Mouse (Mus musculus): ENCODE results near the gene Klk8.

The Klk8 gene

DNA sequence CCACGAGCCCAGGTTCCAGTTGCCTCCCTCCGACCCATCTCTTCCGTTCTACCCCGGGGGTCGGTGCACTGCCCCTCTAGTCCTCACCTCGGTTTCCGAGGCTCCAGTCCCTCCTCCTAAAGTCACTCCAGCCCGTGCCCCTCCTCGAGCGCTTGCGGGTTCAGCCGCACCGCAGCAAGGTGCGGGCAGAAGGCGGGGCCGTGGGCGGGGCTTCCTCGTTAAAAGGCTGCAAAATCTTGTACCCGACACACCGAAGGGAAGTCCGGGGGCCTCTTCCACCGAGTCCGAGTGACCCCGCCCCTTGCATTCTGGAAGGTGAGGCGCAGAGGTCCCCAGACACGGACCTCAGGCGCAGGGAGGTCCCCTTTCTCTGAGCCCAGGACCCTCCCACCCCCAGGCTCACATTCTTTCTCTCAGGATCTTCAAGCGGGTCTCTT lies at the start of gene Klk8:
TSS of gene Klk8 (plus strand) at position 245 of the 437 bp plus-strand sequence.
- no peak for ATAC-seq (ENCODE audit: insufficient number of reproducible peaks, low FRiP score, low TSS enrichment)

DNA sequence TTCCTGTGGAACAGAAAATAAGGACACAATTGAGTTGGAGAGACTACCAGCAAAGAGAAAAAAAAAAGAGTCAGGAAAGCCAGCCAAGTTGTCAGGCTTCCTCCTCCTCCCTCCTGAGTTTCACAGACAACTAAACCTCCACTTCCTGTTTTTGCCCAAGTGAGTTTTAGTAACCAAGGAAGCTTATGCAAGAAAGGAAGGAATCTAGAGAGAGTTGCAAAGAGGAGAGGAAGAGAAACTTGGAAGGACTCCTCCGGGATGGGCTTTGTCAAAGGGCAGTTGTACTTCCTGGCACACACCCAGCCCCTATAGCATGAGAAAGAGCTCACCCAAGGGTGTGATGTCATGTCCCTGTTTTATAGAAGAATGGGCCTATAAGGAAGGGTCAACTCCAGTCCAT lies 49.6 kb upstream of the Klk8 start:
- no peak for ATAC-seq (ENCODE audit: insufficient number of reproducible peaks, low FRiP score, low TSS enrichment)

DNA sequence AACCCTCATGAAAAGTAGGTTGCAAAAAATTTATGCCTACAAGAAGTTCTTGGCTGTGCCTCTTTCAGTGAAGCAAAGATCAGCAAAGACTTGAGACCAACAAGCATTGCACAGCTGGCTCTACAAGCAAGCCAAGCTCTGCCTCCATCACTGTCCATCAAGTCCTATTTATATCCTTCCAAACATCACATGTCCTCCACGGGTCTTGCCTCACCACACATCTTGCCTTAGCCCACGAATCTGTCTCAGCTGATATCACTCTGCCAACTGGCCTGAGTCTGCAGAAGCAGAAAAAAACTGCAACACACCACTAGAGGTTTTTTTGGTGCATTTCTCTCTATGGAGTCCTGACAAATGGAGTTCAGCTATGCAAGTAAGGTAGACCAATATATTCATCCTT lies 44.6 kb upstream of the Klk8 start:
- no peak for ATAC-seq (ENCODE audit: insufficient number of reproducible peaks, low FRiP score, low TSS enrichment)

DNA sequence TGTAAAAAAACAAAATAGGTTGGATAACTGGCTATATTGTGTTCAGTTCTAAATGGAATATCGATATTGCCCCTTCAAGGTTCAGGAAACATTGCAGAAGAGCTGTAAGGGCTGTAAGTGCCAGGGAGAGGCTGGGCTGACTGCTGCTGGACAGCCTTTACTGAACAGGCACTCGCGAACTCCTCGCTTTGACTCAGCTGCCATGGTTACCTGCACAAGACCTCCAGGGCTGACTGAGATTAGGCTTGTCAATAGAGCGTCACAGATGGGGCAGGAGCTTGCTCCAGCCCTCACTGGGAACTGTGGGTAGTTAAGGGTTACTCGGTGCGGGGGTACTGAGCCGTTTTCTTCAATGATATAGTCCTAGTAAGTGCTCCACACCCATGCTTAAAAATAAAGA lies 30.9 kb upstream of the Klk8 start:
- no peak for ATAC-seq (ENCODE audit: insufficient number of reproducible peaks, low FRiP score, low TSS enrichment)

DNA sequence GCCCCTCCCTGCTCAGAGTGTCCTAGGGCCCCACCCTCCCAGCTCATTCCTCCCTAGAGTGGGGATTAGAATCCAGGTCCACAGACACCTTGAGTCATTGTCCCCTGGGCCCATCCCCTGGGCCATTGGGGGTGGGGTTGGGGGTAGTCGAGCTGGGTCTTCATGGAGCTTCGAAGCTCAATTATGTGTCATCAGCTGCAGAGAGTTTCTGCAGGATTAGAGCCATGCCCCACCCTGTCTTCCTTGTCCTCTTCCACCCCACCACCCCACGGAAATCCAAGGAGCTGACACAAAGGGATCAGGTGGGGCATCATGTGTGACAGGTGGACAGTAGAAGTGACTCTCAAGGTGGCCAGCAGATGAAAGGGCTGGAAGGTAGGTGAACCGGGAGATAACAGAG lies 28.8 kb upstream of the Klk8 start, which contains the start of gene Klk12:
TSS of gene Klk12 (plus strand) at position 301 of the 400 bp plus-strand sequence.
- ATAC-seq (ENCODE audit: insufficient number of reproducible peaks, low FRiP score, low TSS enrichment), result no peak

DNA sequence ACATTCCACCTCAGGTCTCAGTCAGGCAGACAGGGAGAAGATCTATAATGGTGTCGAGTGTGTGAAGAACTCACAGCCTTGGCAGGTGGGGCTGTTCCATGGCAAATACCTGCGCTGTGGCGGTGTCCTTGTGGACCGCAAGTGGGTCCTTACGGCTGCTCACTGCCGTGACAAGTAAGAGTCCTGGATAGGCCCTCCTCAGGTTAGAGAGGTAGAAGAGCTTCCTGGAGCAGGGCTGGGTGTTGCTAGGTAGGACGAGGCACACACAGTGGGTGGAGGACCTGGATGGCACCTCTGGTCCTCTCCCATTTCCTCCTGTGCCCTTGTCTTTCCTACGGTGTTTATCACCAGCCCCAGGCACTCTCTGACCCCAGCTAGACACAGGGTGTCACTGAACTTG lies 27.7 kb upstream of the Klk8 start:
- ATAC-seq (ENCODE audit: insufficient number of reproducible peaks, low FRiP score, low TSS enrichment), result no peak

DNA sequence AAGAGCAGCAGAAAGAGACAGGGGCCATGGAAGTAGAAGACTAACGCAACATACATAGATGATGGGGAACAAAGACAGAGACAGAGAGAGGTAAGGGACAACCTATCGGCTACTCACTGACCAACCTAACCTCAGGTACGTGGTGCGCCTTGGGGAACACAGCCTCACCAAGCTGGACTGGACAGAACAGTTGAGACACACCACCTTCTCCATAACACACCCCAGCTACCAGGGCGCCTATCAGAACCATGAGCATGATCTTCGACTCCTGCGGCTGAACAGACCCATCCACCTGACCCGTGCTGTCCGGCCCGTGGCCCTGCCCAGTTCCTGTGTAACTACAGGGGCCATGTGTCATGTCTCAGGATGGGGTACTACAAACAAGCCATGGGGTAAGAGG lies 26.7 kb upstream of the Klk8 start:
- no peak for ATAC-seq (ENCODE audit: insufficient number of reproducible peaks, low FRiP score, low TSS enrichment)

DNA sequence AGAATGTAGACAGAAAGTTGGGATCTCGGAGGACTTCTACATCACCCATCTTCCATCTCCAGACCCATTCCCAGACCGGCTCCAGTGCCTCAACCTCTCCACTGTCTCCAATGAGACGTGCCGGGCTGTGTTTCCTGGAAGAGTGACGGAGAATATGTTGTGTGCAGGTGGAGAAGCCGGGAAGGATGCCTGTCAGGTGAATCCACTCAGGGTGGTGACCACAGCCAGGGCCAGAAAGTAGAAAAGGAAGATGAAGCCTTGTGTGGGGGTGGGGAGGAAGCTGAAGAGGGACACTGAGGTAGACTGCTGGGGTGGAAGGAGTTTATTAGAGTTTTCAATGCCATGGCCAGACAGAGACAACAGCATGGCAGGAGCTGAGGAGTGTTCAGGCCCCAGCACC lies 25.5 kb upstream of the Klk8 start:
- no peak for ATAC-seq (ENCODE audit: insufficient number of reproducible peaks, low FRiP score, low TSS enrichment)

DNA sequence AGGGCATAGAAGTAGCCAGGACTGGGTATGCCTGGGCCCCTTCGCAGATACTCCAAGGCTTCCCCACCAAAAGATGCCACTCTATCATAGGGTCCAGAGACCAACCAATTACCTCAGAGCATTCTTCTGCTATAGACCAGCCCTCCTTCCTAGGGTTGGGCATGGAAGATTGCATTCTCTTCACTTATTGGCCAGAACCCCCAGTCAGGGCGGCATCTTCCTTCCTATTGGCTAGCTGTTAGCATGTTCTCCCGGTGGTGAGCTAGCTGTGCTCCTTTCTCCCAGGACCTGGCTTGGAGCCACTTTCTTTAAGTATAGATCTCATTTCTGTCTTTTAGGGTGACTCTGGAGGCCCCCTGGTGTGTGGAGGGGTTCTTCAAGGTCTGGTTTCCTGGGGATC lies 24.5 kb upstream of the Klk8 start:
- no peak for ATAC-seq (ENCODE audit: insufficient number of reproducible peaks, low FRiP score, low TSS enrichment)

DNA sequence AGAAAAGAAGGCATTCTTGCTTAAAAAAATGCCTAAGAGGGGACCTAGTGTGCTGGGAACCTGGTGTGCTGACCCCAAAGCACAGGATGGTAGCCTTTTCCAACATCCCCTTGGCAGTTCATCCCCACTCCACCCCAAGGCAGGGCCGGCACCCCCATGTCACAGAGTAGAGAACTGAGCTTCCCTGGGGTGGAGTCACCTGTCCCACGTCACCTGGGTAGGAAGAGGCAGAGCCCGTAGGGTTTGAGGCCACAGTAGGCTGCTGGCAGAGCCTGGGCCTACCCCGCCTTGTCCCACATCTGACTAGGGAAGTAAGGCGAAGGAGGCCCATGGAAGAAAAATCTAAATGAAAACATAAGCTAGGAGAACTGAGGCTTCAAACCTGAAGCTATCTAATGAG lies 23.0 kb upstream of the Klk8 start, which contains the start of gene Klk11:
TSS of gene Klk11 (plus strand) at position 241 of the 400 bp plus-strand sequence.
- no peak for ATAC-seq (ENCODE audit: insufficient number of reproducible peaks, low FRiP score, low TSS enrichment)

DNA sequence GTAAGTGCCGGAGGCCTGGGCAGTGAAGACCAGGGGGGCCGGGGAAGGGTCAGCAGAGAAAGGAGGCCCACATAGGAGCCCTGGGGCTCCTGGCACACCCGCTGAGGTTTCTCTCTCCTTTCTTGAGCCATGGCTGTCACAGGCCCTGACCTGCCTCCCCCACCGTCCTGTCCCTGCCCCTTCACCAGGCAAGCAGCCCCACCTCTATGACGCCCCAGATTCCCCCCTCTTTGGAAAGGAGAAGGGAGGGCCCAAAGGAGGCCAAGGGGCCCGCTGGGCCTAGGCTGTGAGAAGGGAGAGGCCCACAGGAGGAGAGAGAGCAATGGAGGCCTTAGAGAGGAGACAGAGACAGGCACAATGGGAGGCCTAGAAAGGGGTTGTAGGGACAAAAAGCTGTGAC lies 22.6 kb upstream of the Klk8 start:
- ATAC-seq (ENCODE audit: insufficient number of reproducible peaks, low FRiP score, low TSS enrichment), result no peak

DNA sequence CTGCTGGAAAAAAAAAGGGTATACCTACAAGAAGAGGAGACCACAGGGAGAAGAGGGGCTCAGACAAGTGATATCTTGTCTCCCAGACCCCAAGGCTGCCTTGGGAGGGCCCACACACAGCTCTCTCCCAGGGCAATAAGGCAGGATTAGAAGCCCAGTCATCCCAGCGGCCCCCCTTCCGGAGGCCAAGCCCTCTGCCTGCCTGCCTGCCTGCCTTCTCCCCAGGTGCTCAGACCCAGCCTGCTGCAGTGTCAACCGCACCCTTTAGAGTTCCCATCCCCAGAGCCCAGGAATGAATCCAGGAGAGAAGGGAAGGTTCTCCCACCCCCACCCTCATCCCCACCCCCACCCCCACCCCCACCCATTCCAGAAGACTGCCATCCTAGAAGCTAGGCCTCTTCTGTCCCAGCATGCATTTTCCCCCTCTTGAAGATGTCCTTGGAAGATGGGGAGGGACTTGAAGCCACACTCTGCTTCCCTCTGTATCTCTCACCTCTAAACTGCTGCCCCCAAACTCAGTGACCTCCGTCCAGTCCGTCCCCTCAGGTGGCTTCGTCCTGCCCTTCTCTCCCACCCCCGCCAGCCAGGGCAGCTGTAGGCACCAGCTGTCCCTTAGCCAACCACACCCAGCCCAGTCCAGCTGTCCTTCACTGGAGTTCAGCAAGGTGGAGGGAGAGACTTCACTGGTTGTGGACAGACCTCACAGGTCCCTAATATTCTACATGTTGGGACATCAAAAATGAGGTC lies 21.9 kb upstream of the Klk8 start:
- ATAC-seq (ENCODE audit: insufficient number of reproducible peaks, low FRiP score, low TSS enrichment), result no peak

DNA sequence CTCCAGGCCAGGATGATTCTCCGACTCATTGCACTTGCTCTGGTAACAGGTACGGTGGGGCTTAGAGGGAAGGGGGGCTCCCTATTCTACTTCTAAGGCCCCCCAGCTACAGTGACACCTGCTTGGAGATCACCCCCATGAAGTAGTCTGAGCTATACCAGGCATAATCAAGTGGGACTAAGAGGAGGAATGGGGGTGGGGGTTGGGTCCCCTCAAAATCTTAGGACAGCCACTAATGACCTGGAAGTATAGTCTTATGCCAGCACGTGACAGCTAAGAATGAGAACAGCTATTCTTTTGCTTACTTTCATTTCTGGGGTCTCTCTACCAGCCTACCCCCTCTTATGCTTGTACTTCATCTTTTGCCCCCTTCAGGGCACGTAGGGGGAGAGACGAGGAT lies 20.9 kb upstream of the Klk8 start:
- no peak for ATAC-seq (ENCODE audit: insufficient number of reproducible peaks, low FRiP score, low TSS enrichment)

DNA sequence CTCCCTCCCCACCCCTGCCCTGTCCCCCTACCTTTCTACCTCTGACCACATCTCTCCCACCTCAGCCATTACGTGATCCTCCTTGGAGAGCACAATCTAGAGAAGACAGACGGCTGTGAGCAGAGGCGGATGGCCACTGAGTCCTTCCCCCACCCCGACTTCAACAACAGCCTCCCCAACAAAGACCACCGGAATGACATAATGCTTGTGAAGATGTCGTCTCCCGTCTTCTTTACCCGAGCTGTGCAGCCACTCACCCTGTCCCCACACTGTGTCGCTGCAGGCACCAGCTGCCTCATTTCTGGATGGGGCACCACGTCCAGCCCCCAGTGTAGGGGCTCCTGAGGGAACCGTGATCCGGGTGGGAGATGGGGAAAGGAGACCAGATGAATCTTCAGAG lies 20.0 kb upstream of the Klk8 start:
- no peak for ATAC-seq (ENCODE audit: insufficient number of reproducible peaks, low FRiP score, low TSS enrichment)

DNA sequence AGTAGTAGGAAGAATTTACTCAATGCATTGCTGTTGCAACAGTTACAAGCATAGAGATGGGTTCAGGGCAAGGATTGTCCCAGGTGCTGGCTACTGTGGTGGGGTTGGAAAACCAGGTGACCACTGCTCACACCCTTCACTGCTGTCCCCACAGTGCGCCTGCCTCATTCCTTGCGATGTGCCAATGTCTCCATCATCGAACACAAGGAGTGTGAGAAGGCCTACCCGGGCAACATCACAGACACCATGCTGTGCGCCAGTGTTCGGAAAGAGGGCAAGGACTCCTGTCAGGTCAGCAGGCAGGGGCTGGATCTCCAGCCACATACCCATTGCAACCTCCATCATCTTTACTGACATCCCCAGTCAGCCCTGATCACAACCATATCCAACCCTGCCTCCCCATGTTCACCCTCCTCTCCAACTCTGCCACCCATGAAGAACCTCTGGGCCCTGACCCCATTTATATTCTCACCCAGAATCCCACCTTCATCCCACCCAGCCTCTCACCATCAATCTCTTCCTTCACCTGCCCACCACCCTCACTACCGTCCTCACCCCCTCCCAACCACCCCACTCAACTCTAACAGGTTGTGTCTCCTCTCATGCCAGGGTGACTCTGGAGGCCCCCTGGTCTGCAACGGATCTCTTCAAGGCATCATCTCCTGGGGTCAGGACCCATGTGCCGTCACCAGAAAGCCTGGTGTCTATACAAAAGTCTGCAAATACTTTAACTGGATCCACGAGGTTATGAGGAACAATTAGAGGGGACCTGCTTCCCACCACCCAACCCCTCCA lies 19.0 kb upstream of the Klk8 start:
- no peak for ATAC-seq (ENCODE audit: insufficient number of reproducible peaks, low FRiP score, low TSS enrichment)

DNA sequence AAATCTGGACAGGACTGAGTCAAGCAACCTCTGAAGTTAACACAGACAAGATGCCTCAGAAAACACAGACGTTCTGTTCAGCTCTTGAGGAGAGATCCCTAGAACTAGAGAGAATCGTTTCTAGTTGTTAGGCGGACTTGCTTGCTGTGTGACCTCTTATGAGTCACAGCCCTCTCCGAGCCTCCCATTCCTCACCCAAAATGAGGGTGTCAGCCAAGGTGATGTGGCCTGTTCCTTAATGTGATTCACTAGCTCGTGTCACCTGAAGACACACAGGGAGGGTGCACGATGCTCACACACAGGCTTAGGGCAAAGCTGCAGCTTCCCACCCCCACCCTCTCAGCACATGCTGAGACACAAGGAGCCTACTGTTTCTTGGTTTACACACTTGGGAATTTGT lies 17.1 kb upstream of the Klk8 start:
- ATAC-seq (ENCODE audit: insufficient number of reproducible peaks, low FRiP score, low TSS enrichment), result no peak

DNA sequence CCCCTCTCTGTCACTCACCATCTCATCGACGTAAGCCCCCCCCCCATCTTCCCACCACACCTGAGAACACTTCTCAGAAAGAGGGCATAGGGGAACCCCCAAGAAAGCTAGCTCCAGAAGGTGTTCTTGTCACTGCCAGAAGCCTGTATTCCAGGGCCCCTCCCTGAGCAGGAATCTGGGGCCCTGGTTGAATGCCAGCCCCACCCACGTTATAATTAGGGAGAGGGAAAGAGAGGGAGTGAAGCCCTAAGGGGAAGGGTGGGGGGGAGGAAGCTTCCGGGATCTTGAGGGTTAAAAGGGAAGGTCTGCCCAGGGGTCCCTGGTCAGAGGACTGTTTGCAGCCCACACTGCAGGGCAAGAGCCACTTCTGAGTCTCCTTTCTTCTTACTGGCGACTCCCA lies 16.6 kb upstream of the Klk8 start, which contains the start of gene Klk10:
TSS of gene Klk10 (plus strand) at position 290 of the 400 bp plus-strand sequence.
- no peak for ATAC-seq (ENCODE audit: insufficient number of reproducible peaks, low FRiP score, low TSS enrichment)

DNA sequence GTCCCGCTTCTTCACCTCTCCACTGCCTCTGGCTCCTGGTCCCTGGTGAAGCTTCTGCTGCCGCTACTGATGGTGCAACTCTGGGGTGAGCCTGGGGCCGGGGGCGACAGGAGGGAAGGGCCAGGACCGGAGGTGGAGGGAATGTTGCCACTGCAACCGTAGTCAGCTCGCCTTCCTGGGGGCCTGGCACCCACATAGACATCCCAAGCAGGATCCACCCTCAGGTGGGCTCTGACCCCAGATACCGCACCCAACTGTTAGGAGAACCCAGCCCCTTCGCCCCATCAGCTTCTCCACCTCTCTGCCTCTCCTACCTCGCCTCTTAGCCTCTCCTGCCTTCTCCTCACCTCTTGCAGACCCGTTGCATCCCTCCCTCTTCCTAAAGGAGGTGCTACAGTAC lies 15.8 kb upstream of the Klk8 start:
- no peak for ATAC-seq (ENCODE audit: insufficient number of reproducible peaks, low FRiP score, low TSS enrichment)

DNA sequence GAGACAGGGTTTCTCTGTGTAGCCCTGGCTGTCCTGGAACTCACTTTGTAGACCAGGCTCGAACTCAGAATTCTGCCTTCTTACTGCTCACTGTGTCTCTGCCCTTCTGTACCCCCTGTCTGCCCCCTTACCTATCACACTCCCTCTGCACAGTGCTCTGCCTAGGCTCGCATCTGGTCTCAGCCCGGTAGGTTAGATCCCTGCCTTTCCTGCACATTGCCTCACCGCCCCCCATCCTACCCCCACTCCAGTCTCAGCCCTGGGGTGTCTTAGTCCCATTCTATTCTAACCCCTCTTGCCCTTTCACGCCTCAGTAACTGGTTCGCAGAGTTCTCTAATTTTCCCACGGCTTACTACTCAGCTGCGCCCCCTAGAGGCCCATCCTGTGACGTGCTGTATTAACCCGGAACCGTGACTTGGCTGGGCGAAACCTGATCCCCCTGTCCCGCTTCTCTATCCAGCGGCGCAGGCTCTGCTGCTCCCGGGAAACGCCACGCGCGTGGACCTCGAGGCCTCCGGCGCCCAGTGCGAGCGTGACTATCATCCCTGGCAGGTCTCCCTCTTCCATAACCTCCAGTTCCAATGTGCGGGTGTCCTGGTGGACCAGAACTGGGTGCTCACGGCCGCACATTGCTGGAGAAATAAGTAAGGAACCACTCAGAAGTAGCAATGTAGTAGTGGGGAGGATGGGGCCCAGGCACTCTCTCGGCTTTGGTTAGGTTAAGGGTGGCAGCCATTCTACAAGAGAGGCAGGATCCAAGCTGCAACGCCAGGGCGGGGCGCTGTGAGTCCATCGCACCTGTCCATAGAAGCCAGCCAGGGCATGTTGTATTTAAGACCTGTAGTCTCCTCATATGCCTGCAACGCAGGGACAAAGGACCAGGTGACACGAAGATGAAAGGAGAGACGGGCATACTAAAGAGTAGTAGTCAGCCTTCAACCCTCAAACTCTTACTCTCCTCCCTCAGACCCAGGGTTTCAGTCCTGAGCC lies 14.8 kb upstream of the Klk8 start:
- no peak for ATAC-seq (ENCODE audit: insufficient number of reproducible peaks, low FRiP score, low TSS enrichment)

DNA sequence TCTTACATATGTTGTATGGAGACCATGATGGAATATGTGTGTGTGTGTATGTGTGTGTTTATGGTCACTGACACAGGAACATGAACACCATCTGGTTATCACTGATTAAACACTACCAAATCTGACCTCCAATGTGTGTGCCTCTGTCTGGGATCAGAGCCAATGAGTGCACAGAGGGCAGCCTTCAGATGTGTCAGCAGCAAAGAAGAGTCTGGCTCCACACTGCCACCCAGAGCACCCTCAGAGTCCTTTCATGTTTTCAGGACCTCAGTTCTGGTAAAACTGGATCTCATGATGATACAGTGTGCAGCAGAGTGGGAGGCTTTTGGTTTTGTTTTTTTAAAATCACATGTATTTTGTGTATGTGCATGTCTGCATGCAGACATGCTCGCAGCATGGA lies 12.1 kb upstream of the Klk8 start:
- ATAC-seq (ENCODE audit: insufficient number of reproducible peaks, low FRiP score, low TSS enrichment), result no peak

Measured in cerebellum, adult (tissue).